Mouse (Mus musculus) c-Kit-positive CD71-positive TER-119-negative erythroid progenitor cells, embryonic 14.5 days (primary cell): ENCODE data around the gene Haus8.
"Not testable (repeated sequence)": the region's sequence is repeated elsewhere in the genome, so short reads cannot be mapped to it uniquely, and the experiment has no call there.

Experiments used
- DNase-seq: peaks from one replicate; pipeline ENCODE4 v3.0.0-alpha.2; 2013; ENCODE audit warnings: low read depth

The Haus8 gene

GRCm38 (mm10) chr8:71286223-71286622 lies 13.5 kb upstream of the Haus8 start:
- not testable (repeated sequence) for DNase-seq

- DNase-seq: no peak
Observed at GRCm38 (mm10) chr8:71282621-71283020, 9.9 kb upstream of the Haus8 start.

DNA sequence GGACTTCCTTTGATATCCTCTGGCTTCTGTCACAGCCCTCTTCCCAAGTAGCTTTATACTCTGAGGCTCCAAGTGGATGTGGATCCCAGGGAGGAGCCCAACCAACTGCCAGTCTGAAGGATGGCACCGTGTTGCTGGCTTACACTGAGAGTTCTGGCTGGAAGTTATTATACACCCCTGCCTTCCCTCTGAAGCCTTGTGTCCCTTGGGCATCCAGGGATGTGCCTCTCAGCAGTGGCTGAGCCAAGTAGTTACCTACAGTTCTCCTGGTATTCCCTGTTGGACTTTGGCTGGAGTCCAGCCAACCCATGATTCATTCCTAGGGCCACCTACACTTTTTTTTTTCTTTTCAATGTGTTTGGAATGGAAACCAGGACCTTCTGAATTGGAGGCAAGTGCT lies 9.0 kb upstream of the Haus8 start:
- not testable (repeated sequence) for DNase-seq

DNA sequence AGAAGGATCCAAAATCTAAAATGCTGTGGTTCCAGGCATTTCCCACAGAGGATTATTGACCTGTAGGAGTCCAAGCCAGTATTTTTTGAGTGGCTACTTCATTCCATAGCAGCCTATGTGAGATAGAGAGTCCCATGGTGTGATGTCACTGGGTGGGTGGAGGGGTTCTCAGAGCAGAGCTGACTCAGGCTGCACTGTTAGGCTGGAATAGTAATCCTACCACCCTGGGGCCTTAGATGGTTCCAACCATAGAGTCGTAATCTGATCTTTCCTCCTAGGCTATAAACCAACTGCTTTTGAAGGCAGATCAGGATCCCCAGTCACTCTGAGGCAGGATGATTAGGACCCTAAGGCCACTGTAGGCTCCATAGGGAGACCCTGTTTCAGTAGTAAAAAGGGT lies 6.7 kb upstream of the Haus8 start:
- DNase-seq: not testable (repeated sequence)

GRCm38 (mm10) chr8:71276166-71276565 lies 3.4 kb upstream of the Haus8 start:
- DNase-seq: no peak

DNA sequence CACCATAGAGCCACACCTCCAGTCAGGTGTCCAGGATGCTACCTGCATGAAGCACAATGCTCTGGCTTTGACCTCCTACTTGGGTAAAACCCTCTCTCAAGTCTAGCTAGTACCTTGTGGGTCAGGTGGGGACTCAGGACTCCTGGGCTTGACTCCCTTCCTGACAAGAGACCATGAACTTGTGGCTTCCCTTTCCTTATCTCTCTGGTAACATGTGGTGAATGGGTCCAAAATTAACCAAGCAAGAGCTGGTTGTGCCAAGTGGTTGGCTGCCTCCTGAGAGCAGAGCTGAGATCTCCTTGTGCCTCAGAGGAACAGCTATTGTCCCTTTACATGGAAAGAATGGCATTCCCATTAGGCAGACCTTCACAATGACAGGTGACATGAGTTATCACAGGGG lies 1.7 kb upstream of the Haus8 start:
- no peak for DNase-seq

- peak; percentile 60 for DNase-seq
Observed at GRCm38 (mm10) chr8:71273151-71273510, 397 bp upstream of the Haus8 start.

- no peak for DNase-seq
Observed at GRCm38 (mm10) chr8:71271630-71272029, 1.1 kb downstream of the Haus8 start.

DNA sequence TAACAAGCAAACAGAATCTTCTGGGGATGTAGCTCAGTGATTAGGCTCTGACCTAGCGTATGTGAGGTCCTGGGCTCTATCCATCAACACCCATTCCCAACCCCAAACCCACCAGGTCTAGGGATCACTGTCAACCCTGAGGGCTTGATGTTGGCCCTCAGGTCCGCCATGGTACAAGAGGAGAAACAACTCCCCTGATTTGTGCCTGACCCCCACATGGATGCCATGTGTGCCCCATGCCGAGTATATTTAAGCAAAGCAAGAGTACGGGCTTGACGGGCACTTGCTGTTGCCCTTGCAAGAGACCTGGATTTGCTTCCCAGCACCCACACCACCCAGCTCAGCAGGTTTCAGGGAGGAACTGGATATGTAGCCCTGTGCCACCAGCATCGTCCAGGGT lies 4.4 kb downstream of the Haus8 start:
- not testable (repeated sequence) for DNase-seq

DNA sequence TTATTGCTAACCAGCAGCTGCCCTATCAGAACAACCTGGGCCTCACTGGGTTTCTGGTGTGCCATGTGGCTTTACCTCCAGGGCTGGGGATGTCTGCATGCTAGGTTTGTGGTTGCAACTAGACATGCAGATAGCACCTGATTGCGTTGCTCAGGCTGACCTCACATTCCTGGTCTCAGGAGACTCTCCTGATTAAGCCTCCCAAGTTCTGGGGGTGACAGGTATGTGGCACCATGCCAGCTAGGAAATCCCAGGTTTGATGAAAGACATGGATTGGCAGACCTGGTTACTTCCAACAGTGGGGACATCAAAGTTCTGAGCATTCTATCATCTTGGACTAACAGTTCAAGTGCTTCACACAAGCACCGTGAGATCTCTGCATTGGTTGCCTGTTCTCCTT lies 5.0 kb downstream of the Haus8 start:
- DNase-seq: no peak

DNA sequence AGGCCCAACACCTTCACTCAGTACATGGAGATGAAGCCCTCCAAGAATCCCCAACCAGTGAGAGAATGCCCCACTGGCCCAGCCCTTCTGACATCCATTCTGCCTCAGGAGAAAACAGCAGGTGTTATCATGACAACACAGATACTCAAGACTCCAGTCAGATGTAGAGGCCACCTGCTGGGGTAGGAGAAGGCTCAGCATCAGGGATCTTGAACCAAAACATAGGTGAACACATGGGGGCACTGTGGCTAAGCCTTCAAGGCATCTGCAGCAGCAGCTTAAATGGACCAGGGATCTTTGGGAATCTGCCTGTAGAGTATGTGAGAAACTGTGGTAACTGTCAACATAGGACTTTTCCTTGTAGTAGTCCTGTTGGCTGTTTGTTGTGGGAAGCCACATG lies 11.5 kb downstream of the Haus8 start:
- peak; percentile 41 for DNase-seq

DNA sequence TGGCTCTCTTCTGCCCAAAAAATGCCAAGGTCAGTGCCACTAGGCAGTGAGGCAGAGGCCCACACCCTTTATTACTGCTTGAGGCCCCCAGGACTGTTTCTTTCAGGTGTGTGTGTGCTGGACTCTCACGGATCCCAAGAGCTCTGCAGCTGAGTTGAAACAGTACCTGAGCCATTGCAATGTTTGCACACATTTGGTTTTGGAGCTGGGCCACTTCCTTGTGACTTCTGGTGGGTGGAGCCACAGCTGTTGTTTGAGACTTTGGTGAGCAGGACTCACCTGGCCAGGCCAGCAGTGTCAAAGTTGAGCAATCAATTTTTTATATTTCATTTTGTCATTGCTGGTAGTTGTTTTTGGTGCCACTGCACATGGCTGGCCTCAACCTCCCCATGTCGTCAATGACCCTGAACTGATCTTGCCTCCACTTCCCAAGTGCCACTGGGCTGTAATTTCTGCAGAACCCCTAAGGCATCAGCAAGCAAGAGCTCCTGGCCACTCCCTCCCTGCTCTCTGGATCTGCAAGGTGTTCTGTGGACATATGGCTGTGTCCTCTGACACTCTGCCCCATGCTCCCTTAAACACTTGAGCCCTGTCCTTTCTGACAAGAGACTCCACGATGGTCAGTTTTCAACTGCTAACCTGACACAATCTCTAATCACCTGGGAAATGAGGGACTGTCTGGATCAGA lies 16.0 kb downstream of the Haus8 start:
- no peak for DNase-seq

DNA sequence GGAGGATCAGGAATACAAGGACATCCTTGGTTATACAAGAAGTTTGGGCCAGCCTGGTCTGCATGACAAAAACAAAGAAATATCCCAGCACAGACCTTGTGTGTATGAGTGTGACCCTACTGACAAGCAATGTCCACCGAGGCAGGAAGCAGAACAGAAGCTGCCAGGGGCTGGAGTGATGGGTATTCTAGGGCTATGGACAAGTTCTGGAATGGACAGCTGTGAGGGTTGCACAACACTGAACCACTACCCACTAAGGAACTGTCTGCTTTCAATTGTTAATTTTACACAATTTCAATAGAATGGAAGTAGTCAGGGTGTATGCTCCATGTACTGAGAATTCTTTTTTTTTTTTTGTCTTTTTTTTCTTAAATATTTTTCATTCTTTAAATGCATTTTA lies 24.5 kb downstream of the Haus8 start:
- DNase-seq: no peak

GRCm38 (mm10) chr8:71242757-71243156 lies 30.0 kb downstream of the Haus8 start:
- DNase-seq: no peak

DNA sequence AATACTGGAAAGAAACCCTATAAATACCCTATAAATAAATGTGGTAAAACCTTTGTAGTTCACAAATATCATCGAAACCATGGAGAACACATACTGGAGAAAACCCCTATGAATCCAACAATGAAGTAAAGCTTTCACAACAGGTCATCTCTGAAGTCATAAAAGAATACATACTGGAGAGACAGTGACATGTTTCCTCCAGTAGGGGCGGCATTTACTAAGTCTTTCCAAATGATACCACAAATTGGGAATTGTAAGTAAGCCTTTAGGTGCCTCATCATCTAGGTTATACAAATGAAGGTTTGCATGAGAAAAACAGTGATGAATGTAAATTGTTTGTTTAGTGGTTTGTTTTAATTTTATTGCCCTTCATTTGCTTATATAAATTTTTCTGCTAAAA lies 48.2 kb downstream of the Haus8 start:
- peak; percentile 23 for DNase-seq

DNA sequence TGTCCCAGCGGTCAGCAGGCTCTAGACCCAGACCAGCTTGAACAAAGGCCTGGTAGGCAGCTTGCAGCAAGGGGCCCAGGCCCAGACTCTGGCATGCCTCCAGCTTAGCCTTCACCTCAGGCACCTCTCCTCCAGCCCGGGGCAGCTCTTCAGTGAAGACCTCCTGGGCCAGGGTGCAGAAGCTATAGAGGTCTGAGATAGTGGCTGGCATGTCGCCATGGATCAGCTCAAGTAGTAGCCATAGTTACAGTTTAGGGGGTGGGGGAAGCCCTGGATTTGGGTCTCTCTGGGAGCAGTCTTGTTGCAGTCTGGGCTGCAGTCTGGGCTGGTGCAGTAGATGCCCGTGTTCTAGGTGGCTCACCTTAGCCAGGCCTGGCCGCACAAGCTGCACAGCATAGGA lies 58.5 kb downstream of the Haus8 start:
- not testable (repeated sequence) for DNase-seq

DNA sequence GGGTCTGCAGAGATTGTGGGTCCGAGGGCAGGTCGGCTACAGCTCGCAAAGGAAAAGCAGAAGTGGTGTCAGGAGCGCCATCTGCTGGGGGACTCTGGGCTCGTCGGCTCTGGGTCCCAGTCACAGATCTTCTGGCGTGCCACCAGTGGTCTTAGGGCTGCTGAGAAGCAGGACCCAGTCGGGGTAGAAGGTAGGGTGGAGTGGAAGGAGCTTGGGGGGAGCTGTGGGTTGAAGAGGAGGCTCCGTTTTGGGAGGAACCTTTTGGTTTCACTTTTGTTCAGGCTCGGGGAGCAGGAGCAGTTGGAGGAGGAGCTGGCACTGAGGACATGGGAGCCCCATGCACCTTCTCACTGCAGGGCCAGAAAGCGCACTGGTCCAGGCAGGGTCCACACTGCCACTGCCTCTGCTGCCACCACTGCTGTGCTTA lies 67.2 kb downstream of the Haus8 start:
- not testable (repeated sequence) for DNase-seq
